In genomic region chr3:153717742-153718141, GRCm38 (mm10) we compare ENCODE assay signal across 15 mouse cellular contexts. TPM values are rescaled to one million over a fixed set of nuclear protein-coding genes. Genes with fewer than 3 reads are reported as not detected.
DNase-seq lines count a peak whose midpoint lies in the region; ATAC-seq and TF ChIP-seq lines count a peak whose summit lies in the region.
"Had no signal": no experiment of that assay in that cellular context is flagged by ENCODE, and none has a peak within 500 bp of the region (broad histone marks: within the 10 kb centered on the region; RNA-seq: fewer than 3 reads in every experiment).

No protein-coding gene starts in this region.

- TF ChIP-seq CTCF in stomach, postnatal 0 days (IDR thresholded peaks at IDR 0.05; ENCODE audit: low read depth) = no peak

- TF ChIP-seq EP300 in stomach, postnatal 0 days (optimal IDR thresholded peaks at IDR 0.05) = no peak

- no peaks in the 10 kb centered on the region for H3K27me3 ChIP-seq in heart, embryonic 11.5 days (ENCODE audit: control insufficient read depth, insufficient read depth, low read length)
- H3K27me3 ChIP-seq in stomach, embryonic 14.5 days (ENCODE audit: control insufficient read depth, insufficient read depth, low read length) = no peaks in the 10 kb centered on the region
- no peaks in the 10 kb centered on the region for H3K27me3 ChIP-seq in stomach, postnatal 0 days (ENCODE audit: control insufficient read depth, insufficient read depth, low read length)
- H3K27me3 ChIP-seq in limb, embryonic 11.5 days (ENCODE audit: control insufficient read depth, insufficient read depth, low read length) = no peaks in the 10 kb centered on the region
- no peaks in the 10 kb centered on the region for H3K27me3 ChIP-seq in kidney, embryonic 14.5 days (ENCODE audit: control insufficient read depth, insufficient read depth, low read length)
- H3K27me3 ChIP-seq: embryonic facial prominence, embryonic 15.5 days; midbrain, embryonic 13.5 days; neural tube, embryonic 12.5 days had no signal

- peak overlapping the region; percentile 2 for H3K4me2 ChIP-seq in heart, embryonic 11.5 days
- H3K4me2 ChIP-seq in stomach, embryonic 14.5 days (replicated peaks; ENCODE audit: low read depth, low read length) = no peak overlapping the region
- no peak overlapping the region for H3K4me2 ChIP-seq in stomach, postnatal 0 days (replicated peaks; ENCODE audit: low read depth)
- H3K4me2 ChIP-seq in limb, embryonic 11.5 days (ENCODE audit: low read depth, severe bottlenecking) = peak overlapping the region; percentile 20
- no peak overlapping the region for H3K4me2 ChIP-seq in kidney, embryonic 14.5 days (replicated peaks; ENCODE audit: low read depth, low read length)
- H3K4me2 ChIP-seq: embryonic facial prominence, embryonic 15.5 days; midbrain, embryonic 13.5 days; neural tube, embryonic 12.5 days had no signal

- H3K4me1 ChIP-seq in heart, embryonic 11.5 days (ENCODE audit: control insufficient read depth, insufficient read depth, low read length) = peaks cover 40% of the 10 kb centered on the region
- peaks cover 31% of the 10 kb centered on the region for H3K4me1 ChIP-seq in stomach, embryonic 14.5 days (ENCODE audit: control insufficient read depth, insufficient read depth, low read length)
- H3K4me1 ChIP-seq in stomach, postnatal 0 days (replicated peaks; ENCODE audit: control insufficient read depth, insufficient read depth) = no peaks in the 10 kb centered on the region
- H3K4me1 ChIP-seq in limb, embryonic 11.5 days (ENCODE audit: control insufficient read depth, insufficient read depth, low read length) = peaks cover 57% of the 10 kb centered on the region
- H3K4me1 ChIP-seq in kidney, embryonic 14.5 days (ENCODE audit: control insufficient read depth, insufficient read depth, low read length) = peaks cover 38% of the 10 kb centered on the region

- no peak overlapping the region for H3K9ac ChIP-seq in heart, embryonic 11.5 days (ENCODE audit: low read depth, low read length)
- no peak overlapping the region for H3K9ac ChIP-seq in stomach, embryonic 14.5 days (replicated peaks; ENCODE audit: low read depth, low read length)
- H3K9ac ChIP-seq in stomach, postnatal 0 days (ENCODE audit: low read length) = no peak overlapping the region
- no peak overlapping the region for H3K9ac ChIP-seq in limb, embryonic 11.5 days (ENCODE audit: low read length)
- no peak overlapping the region for H3K9ac ChIP-seq in kidney, embryonic 14.5 days (ENCODE audit: low read depth, low read length)
- H3K9ac ChIP-seq: embryonic facial prominence, embryonic 15.5 days; midbrain, embryonic 13.5 days; neural tube, embryonic 12.5 days had no signal

- WGBS in heart, embryonic 11.5 days (ENCODE audit: insufficient replicate concordance) = 37% methylated on average over 7 of the region's 7 CpGs
- WGBS in stomach, embryonic 14.5 days = 84% methylated on average over 7 of the region's 7 CpGs
- WGBS in stomach, postnatal 0 days = 85% methylated on average over 7 of the region's 7 CpGs
- 18% methylated on average over 7 of the region's 7 CpGs for WGBS in limb, embryonic 11.5 days
- WGBS in kidney, embryonic 14.5 days = 92% methylated on average over 7 of the region's 7 CpGs

- no peak overlapping the region for H3K27ac ChIP-seq in heart, embryonic 11.5 days (ENCODE audit: low read depth, low read length)
- H3K27ac ChIP-seq in stomach, embryonic 14.5 days (ENCODE audit: low read length) = 0 out of 2 replicates have a peak overlapping the region, but pooled peaks have one; percentile 10
- no peak overlapping the region for H3K27ac ChIP-seq in stomach, postnatal 0 days (replicated peaks)
- H3K27ac ChIP-seq in limb, embryonic 11.5 days (replicated peaks; ENCODE audit: low read depth, low read length) = no peak overlapping the region; the same call in 1 of the 2 replicates
- H3K27ac ChIP-seq in kidney, embryonic 14.5 days (ENCODE audit: low read depth, low read length) = no peak overlapping the region
- H3K27ac ChIP-seq: embryonic facial prominence, embryonic 15.5 days; midbrain, embryonic 13.5 days; neural tube, embryonic 12.5 days had no signal

- no peak for DNase-seq in heart, postnatal 4 days
- DNase-seq in stomach, postnatal 0 days (ENCODE audit: low spot score) = no peak
- peak; percentile 35 for DNase-seq in limb, embryonic 11.5 days (ENCODE audit: low spot score)
- DNase-seq in naive thymus-derived CD4-positive, alpha-beta T cell, adult 2 months (ENCODE audit: low read depth) = peak; percentile 28
- DNase-seq in adrenal gland, postnatal 36 days = no peak
- DNase-seq: cerebellum, adult 9-10 months; kidney, adult 11 months had no signal

- H3K36me3 ChIP-seq in heart, embryonic 11.5 days (ENCODE audit: control insufficient read depth, insufficient read depth, low read length) = no peaks in the 10 kb centered on the region
- H3K36me3 ChIP-seq in stomach, embryonic 14.5 days (ENCODE audit: control insufficient read depth, insufficient read depth, low read length) = no peaks in the 10 kb centered on the region
- no peaks in the 10 kb centered on the region for H3K36me3 ChIP-seq in stomach, postnatal 0 days (ENCODE audit: control insufficient read depth, insufficient read depth, low read length)
- H3K36me3 ChIP-seq in limb, embryonic 11.5 days (ENCODE audit: control insufficient read depth, insufficient read depth, low read length) = no peaks in the 10 kb centered on the region
- no peaks in the 10 kb centered on the region for H3K36me3 ChIP-seq in kidney, embryonic 14.5 days (ENCODE audit: control insufficient read depth, insufficient read depth, low read length)
- H3K36me3 ChIP-seq: embryonic facial prominence, embryonic 15.5 days; midbrain, embryonic 13.5 days; neural tube, embryonic 12.5 days had no signal

- H3K9me3 ChIP-seq in heart, embryonic 11.5 days (replicated peaks; ENCODE audit: control insufficient read depth, low read length) = peaks cover 4% of the 10 kb centered on the region; the same call in 1 of the 2 replicates
- peaks cover 4% of the 10 kb centered on the region; the same call in 1 of the 2 replicates for H3K9me3 ChIP-seq in stomach, embryonic 14.5 days (ENCODE audit: control insufficient read depth, low read depth, low read length)
- H3K9me3 ChIP-seq in stomach, postnatal 0 days (ENCODE audit: control insufficient read depth, low read length) = no peaks in the 10 kb centered on the region
- peaks cover 5% of the 10 kb centered on the region; the same call in 1 of the 2 replicates for H3K9me3 ChIP-seq in limb, embryonic 11.5 days (ENCODE audit: control insufficient read depth, low read length)
- peaks cover 10% of the 10 kb centered on the region; the same call in 1 of the 2 replicates for H3K9me3 ChIP-seq in kidney, embryonic 14.5 days (ENCODE audit: control insufficient read depth, low read length)
- H3K9me3 ChIP-seq: embryonic facial prominence, embryonic 15.5 days; midbrain, embryonic 13.5 days had no signal

- H3K4me3 ChIP-seq in heart, embryonic 11.5 days (ENCODE audit: low read depth, low read length) = no peak overlapping the region
- H3K4me3 ChIP-seq in stomach, embryonic 14.5 days (ENCODE audit: low read depth, low read length) = no peak overlapping the region
- H3K4me3 ChIP-seq in stomach, postnatal 0 days (ENCODE audit: low read depth, low read length) = no peak overlapping the region
- no peak overlapping the region for H3K4me3 ChIP-seq in limb, embryonic 11.5 days (ENCODE audit: low read depth, low read length)
- no peak overlapping the region for H3K4me3 ChIP-seq in kidney, embryonic 14.5 days (ENCODE audit: low read length)
- H3K4me3 ChIP-seq: embryonic facial prominence, embryonic 15.5 days; midbrain, embryonic 13.5 days; neural tube, embryonic 12.5 days had no signal

- 0 out of 2 replicates have a peak, but pooled peaks have one; percentile 19 for ATAC-seq in heart, embryonic 11.5 days (replicated peaks; ENCODE audit: insufficient number of reproducible peaks, low FRiP score, low TSS enrichment)
- no peak for ATAC-seq in stomach, embryonic 14.5 days (ENCODE audit: insufficient number of reproducible peaks, insufficient read depth, low FRiP score, low read depth)
- no peak for ATAC-seq in stomach, postnatal 0 days (ENCODE audit: low FRiP score, low TSS enrichment)
- ATAC-seq in limb, embryonic 11.5 days (ENCODE audit: insufficient number of reproducible peaks, low FRiP score, low TSS enrichment, low read depth) = no peak
- ATAC-seq in kidney, embryonic 14.5 days (ENCODE audit: low FRiP score, low TSS enrichment) = no peak
- ATAC-seq: lung, postnatal 0 days; midbrain, embryonic 13.5 days had no signal

RNA-seq across cellular contexts. Expression of gene St6galnac3, which starts 7.2 kb away (rescaled TPM):
- polyA plus RNA-seq in heart, embryonic 11.5 days (2014; fragmentation: Nextera tagmentation; extraction: Ambion mirVana) = 29.6 and 33.6 TPM in 2 replicates
- total RNA-seq in heart, postnatal 4 days (2021) = 10 to 100 TPM; 12.9 to 17.8 TPM
- polyA plus RNA-seq in stomach, embryonic 14.5 days (2014; fragmentation: Nextera tagmentation; extraction: Ambion mirVana) = 46.6 and 51.6 TPM in 2 replicates
- 4.5 and 6.2 TPM in 2 replicates for polyA plus RNA-seq in stomach, postnatal 0 days (2015; fragmentation: Nextera tagmentation; extraction: Ambion mirVana)
- polyA plus RNA-seq in limb, embryonic 11.5 days (2014; fragmentation: Nextera tagmentation; extraction: Ambion mirVana) = 50.7 and 51.2 TPM in 2 replicates
- 10 to 100 TPM; 11.8 to 20.8 TPM for total RNA-seq in adrenal gland, postnatal 36 days (2021)
- polyA plus RNA-seq in kidney, embryonic 14.5 days (2014; fragmentation: Nextera tagmentation; extraction: Ambion mirVana) = 51.6 and 63.8 TPM in 2 replicates
- polyA plus RNA-seq: C2C12 had no signal

Comparison
In these comparisons a context has a peak if more than half of its experiments do, and no peak if none do; other contexts are left out.
1. H3K4me2 ChIP-seq: peak in heart, embryonic 11.5 days (single experiment) and limb, embryonic 11.5 days (single experiment); none in stomach, embryonic 14.5 days (single experiment), stomach, postnatal 0 days (single experiment) and kidney, embryonic 14.5 days (single experiment).
2. DNase-seq: peak in limb, embryonic 11.5 days (single experiment) and naive thymus-derived CD4-positive, alpha-beta T cell, adult 2 months (single experiment); none in heart, postnatal 4 days (single experiment), stomach, postnatal 0 days (single experiment) and adrenal gland, postnatal 36 days (0 of 2).